Mouse (Mus musculus): ENCODE results near the gene Gm11037.

DNA sequence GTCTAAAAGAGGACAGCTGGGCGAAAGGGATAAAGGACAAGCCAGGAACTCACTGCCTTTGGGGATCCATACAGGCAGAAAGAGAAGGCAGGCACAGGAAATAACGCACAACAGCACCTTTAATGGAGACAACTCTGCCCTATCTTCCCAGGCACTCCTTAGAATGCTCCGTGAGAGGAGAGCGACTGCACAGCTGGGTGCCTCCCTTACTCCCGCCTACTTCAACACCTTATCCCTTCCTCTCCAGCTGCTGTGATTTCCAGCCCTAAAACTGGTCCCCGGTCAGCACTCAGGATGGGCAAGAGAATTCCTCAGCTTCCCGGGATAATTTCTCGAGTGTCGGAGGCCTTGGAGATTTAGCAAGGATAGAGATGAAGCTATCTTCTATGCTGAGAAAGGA lies 37.6 kb downstream of the Gm11037 start:
- TF ChIP-seq POLR2A (IDR thresholded peaks at IDR 0.05; ENCODE audit: extremely low read depth, insufficient read depth, low read length): no peak
- TF ChIP-seq CTCF (IDR thresholded peaks at IDR 0.05; ENCODE audit: extremely low read depth, insufficient read depth, low read length): no peak
